Mouse (Mus musculus) neural tube, embryonic 14.5 days (tissue): ENCODE data around the gene Lpin1. TPM values are rescaled to one million over a fixed set of nuclear protein-coding genes. Genes with fewer than 3 reads are reported as not detected.

ENCODE experiments used
- ATAC-seq: fragments of 200-750 bp; cut with Nextera tagmentation; 2 replicates; pipeline ENCODE4 v1.8.0; 2017; ENCODE audit warnings: low read depth, mild to moderate bottlenecking, moderate TSS enrichment, moderate library complexity
- H3K27ac ChIP-seq: fragments of 300-500 bp; sonication (generic); 2 replicates; pipeline ENCODE4 v1.5.1; 2014; ENCODE audit warnings: low read depth, mild to moderate bottlenecking, control low read depth, low read length, moderate library complexity, mixed read lengths
- H3K27me3 ChIP-seq: fragments of 300-500 bp; sonication (generic); 2 replicates; pipeline ENCODE4 v1.6.1; 2014; ENCODE audit warnings: low read length; ENCODE audit not compliant: control insufficient read depth, insufficient read depth
- H3K36me3 ChIP-seq: fragments of 300-500 bp; sonication (generic); 2 replicates; pipeline ENCODE4 v1.6.1; 2014; ENCODE audit warnings: low read length, mixed read lengths; ENCODE audit not compliant: control insufficient read depth, insufficient read depth
- H3K4me1 ChIP-seq: fragments of 300-500 bp; sonication (generic); 2 replicates; pipeline ENCODE4 v1.6.1; 2014; ENCODE audit warnings: low read length; ENCODE audit not compliant: control insufficient read depth, insufficient read depth
- H3K4me2 ChIP-seq: fragments of 300-500 bp; sonication (generic); 2 replicates; pipeline ENCODE4 v1.6.1; 2014; ENCODE audit warnings: mild to moderate bottlenecking, low read depth, low read length, control low read depth
- H3K4me3 ChIP-seq: fragments of 300-500 bp; sonication (generic); 2 replicates; pipeline ENCODE4 v1.5.1; 2014; ENCODE audit warnings: low read depth, low read length, control low read depth, mixed read lengths
- H3K9ac ChIP-seq: fragments of 300-500 bp; sonication (generic); replicated peaks from 2 replicates; pipeline ENCODE4 v1.6.1; 2014; ENCODE audit warnings: low read depth, mild to moderate bottlenecking, control low read depth, low read length, mixed read lengths
- H3K9me3 ChIP-seq: fragments of 300-500 bp; sonication (generic); 2 replicates; pipeline ENCODE4 v1.6.1; 2016; ENCODE audit warnings: low read length; ENCODE audit not compliant: control insufficient read depth
- WGBS: fragments of 180-500 bp; shearing (Covaris S2); extraction: QIAGEN DNeasy Blood & Tissue Kit; methylation state at CpG from one replicate; pipeline ENCODE4 v1.1.7; 2014; 5-methylcytosine and 5-hydroxymethylcytosine counted together
- polyA plus RNA-seq: library from polyadenylated mRNA; unstranded; fragments of >200 nt; fragmentation: Nextera tagmentation; extraction: Ambion mirVana; gene quantifications from 2 replicates; pipeline ENCODE4 v1.2.1, GENCODE M21; 2014

The Lpin1 gene
- polyA plus RNA-seq, 1 experiment from 2014 or later: 21.4 TPM

DNA sequence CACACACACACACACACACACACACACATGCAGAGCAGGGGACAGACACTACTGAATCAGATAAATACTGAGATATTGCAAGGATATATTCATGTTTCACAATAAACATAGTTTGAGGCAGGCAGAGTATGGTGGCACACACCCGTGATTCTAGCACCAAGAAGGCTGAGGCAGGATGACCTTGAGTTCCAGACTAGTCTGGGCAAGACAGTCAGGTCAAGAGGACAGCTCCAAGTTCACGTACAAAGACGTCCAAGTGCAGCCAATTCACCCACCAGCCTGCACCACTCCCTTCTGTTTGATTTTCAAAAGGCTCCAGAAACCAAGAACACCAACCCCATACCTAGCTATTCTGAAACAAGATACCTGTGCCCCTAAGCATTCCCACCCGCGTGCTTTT lies 23.0 kb downstream of the Lpin1 start:
- peaks cover 40% of the 10 kb centered on the region for H3K4me1 ChIP-seq
- ATAC-seq: no peak
- H3K27ac ChIP-seq: no peak overlapping the region
- H3K36me3 ChIP-seq: no peaks in the 10 kb centered on the region
- peak overlapping the region; percentile 89; the same call in 1 of the 2 replicates for H3K9ac ChIP-seq
- peak overlapping the region; percentile 85 for H3K4me2 ChIP-seq
- H3K27me3 ChIP-seq: no peaks in the 10 kb centered on the region
- H3K4me3 ChIP-seq: peak overlapping the region; percentile 94
- H3K9me3 ChIP-seq: no peaks in the 10 kb centered on the region
- 72% methylated on average over 5 of the region's 5 CpGs for WGBS

- Histone ChIP-seq H3K9me3 (no peaks in the 10 kb centered on the region), H3K4me3 (no peak overlapping the region), H3K4me1 (peaks cover 40% of the 10 kb centered on the region), H3K36me3 (no peaks in the 10 kb centered on the region), H3K4me2 (peak overlapping the region; percentile 85), H3K27ac (no peak overlapping the region), H3K9ac (no peak overlapping the region), H3K27me3 (no peaks in the 10 kb centered on the region)
- no peak for ATAC-seq
- 80% methylated on average over 2 of the region's 2 CpGs for WGBS
These were observed 23.7 kb downstream of the Lpin1 start for GRCm38 (mm10) chr12:16587111-16587510.

DNA sequence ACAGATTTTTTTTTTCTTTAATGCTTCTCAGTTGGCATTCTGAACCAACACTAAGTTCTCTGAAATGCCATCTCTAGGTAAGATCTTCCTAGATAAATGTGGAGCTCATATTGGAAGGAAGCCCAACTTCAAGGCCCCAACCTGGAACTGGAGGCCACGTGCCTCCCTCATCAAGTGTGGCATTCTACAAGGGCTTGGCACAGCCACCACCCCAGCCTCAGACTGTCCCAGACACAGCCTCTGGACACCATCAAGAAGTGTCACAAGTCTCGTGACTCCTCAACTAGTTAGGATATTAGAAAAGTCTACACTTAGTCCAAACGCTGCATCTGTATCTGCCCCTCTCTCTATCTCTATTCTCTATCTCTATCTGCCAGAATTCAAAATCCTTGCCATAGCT lies 25.8 kb downstream of the Lpin1 start:
- ATAC-seq: no peak
- H3K4me3 ChIP-seq: no peak overlapping the region
- no peak overlapping the region for H3K9ac ChIP-seq
- peaks cover 26% of the 10 kb centered on the region for H3K4me1 ChIP-seq
- no peaks in the 10 kb centered on the region for H3K9me3 ChIP-seq
- no peak overlapping the region for H3K4me2 ChIP-seq
- no peaks in the 10 kb centered on the region for H3K27me3 ChIP-seq
- H3K36me3 ChIP-seq: no peaks in the 10 kb centered on the region
- no peak overlapping the region for H3K27ac ChIP-seq
- WGBS: 89% methylated on average over 3 of the region's 3 CpGs

GRCm38 (mm10) chr12:16584035-16584682 lies 26.6 kb downstream of the Lpin1 start:
- peaks cover 24% of the 10 kb centered on the region for H3K4me1 ChIP-seq
- WGBS: 60% methylated on average over 14 of the region's 14 CpGs

GRCm38 (mm10) chr12:16583313-16583712 lies 27.5 kb downstream of the Lpin1 start:
- no peaks in the 10 kb centered on the region for H3K36me3 ChIP-seq
- no peak overlapping the region for H3K9ac ChIP-seq
- no peak for ATAC-seq
- H3K27me3 ChIP-seq: no peaks in the 10 kb centered on the region
- H3K9me3 ChIP-seq: no peaks in the 10 kb centered on the region
- no peak overlapping the region for H3K4me3 ChIP-seq
- WGBS: 87% methylated on average over 3 of the region's 3 CpGs
- H3K4me1 ChIP-seq: peaks cover 19% of the 10 kb centered on the region
- H3K27ac ChIP-seq: no peak overlapping the region
- no peak overlapping the region for H3K4me2 ChIP-seq

More at GRCm38 (mm10) chr12:16584035-16584682, 26.6 kb downstream of the Lpin1 start:
- H3K27ac ChIP-seq: no peak overlapping the region
- no peaks in the 10 kb centered on the region for H3K27me3 ChIP-seq
- no peak for ATAC-seq
- H3K9ac ChIP-seq: no peak overlapping the region
- no peak overlapping the region for H3K4me3 ChIP-seq
- no peaks in the 10 kb centered on the region for H3K36me3 ChIP-seq
- no peak overlapping the region for H3K4me2 ChIP-seq
- H3K9me3 ChIP-seq: no peaks in the 10 kb centered on the region

GRCm38 (mm10) chr12:16580306-16580705 lies 30.5 kb downstream of the Lpin1 start:
- Histone ChIP-seq H3K36me3 (peaks cover 10% of the 10 kb centered on the region; the same call in 1 of the 2 replicates), H3K4me1 (0 out of 2 replicates have a peak, but pooled peaks cover 5% of the 10 kb centered on the region), H3K9me3 (no peaks in the 10 kb centered on the region), H3K27me3 (no peaks in the 10 kb centered on the region), H3K4me2 (no peak overlapping the region), H3K4me3 (no peak overlapping the region), H3K27ac (no peak overlapping the region), H3K9ac (no peak overlapping the region)
- 65% methylated on average over 9 of the region's 9 CpGs for WGBS
- no peak for ATAC-seq

DNA sequence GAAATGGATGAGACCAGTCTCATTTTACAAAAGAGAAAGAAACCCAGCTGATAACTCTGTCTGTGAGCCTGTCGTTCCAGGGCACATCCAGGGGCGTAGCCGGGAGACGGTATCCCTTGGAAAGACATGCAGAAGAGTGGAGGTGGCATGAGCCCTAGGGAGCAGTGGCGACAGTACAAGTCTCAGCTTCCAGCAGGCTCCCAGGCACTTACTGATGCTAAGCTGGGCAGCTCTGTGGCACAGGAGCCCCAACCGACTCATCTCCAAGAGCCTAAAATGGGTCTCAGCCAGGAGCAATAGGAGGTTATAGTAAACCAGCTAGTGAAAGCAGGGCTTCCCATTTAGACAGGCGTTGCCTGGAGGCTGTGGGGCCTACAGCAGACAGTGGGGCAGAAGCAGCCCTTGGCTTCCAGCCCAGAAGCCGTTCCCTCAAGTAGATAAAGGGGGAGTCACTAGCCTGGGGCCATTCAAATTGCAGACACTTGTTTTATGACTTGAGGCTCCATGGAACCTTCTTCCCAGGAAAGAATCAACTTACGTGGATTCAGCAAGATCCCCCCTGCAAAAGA lies 33.0 kb downstream of the Lpin1 start:
- no peak overlapping the region for H3K4me3 ChIP-seq
- H3K27me3 ChIP-seq: no peaks in the 10 kb centered on the region
- no peak overlapping the region for H3K4me2 ChIP-seq
- H3K4me1 ChIP-seq: 0 out of 2 replicates have a peak, but pooled peaks cover 5% of the 10 kb centered on the region
- no peaks in the 10 kb centered on the region for H3K9me3 ChIP-seq
- peaks cover 19% of the 10 kb centered on the region for H3K36me3 ChIP-seq
- H3K27ac ChIP-seq: peak overlapping the region; percentile 66
- peak; percentile 85 for ATAC-seq
- H3K9ac ChIP-seq: no peak overlapping the region
- 41% methylated on average over 9 of the region's 9 CpGs for WGBS

DNA sequence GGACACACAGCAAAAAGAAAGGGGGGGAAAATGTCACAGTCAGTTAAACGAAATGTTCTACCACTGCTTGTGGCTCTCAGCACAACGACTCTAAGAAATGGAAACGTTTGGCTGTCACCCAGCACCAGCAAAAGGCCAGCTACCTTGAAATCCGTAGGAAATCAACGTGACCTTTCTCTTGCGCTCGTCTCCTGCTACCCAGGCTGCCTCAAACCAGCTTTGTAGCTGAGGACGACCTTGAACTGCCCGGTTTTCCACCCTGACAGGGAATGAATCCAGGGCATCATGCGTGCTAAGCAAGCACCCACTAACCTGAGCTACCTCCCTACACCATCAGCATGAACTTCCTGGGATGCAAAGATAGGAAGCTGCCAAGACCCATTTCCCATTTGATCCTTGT lies 39.5 kb downstream of the Lpin1 start:
- no peak overlapping the region for H3K4me3 ChIP-seq
- no peaks in the 10 kb centered on the region for H3K4me1 ChIP-seq
- no peaks in the 10 kb centered on the region for H3K9me3 ChIP-seq
- WGBS: 94% methylated on average over 10 of the region's 10 CpGs
- H3K27ac ChIP-seq: no peak overlapping the region
- H3K4me2 ChIP-seq: no peak overlapping the region
- H3K36me3 ChIP-seq: peaks cover 35% of the 10 kb centered on the region
- H3K27me3 ChIP-seq: no peaks in the 10 kb centered on the region
- H3K9ac ChIP-seq: no peak overlapping the region
- ATAC-seq: no peak

DNA sequence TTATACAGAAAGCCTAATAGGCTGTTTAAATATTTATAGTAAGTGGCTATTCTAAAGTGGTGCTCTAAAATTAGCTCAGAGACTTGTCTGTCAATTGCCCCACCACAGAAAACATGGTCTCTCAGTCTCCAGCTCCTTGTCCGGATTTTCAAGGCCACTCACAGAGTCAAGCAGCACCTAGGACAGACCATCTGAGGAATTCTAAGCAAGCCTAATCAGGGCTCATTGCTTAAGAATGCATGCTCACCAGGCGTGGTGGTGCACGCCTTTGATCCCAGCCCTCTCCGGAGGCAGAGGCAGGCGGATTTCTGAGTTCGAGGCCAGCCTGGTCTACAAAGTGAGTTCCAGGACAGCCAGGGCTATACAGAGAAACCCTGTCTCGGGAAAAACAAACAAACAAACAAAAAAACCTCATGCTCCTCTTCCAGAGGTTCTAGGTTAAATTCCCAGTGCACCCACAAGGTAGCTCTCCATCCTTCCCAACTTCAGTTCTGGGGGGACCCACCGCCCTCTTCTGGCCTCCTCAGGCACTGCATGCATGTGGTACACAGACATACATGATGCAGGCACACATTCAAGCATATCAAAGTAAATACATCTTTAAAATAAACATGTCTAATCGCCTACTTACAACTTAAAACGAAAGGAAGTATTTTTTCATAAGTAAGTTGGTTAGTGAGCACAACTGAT lies 40.2 kb downstream of the Lpin1 start:
- ATAC-seq: no peak
- Histone ChIP-seq H3K9ac (no peak overlapping the region), H3K27ac (no peak overlapping the region), H3K4me1 (no peaks in the 10 kb centered on the region), H3K4me2 (no peak overlapping the region), H3K9me3 (no peaks in the 10 kb centered on the region), H3K27me3 (no peaks in the 10 kb centered on the region), H3K36me3 (peaks cover 32% of the 10 kb centered on the region), H3K4me3 (no peak overlapping the region)
- 88% methylated on average over 10 of the region's 10 CpGs for WGBS
